Mouse (Mus musculus): ENCODE measurements around the gene Gdpd5. TPM values are rescaled to one million over a fixed set of nuclear protein-coding genes. Genes with fewer than 3 reads are reported as not detected.

The Gdpd5 gene
- polyA plus RNA-seq (2021; fragmentation: Nextera tagmentation), result 12.7 and 13.6 TPM in 2 replicates
- long read RNA-seq, experiment 1, full-length matches to known transcripts, result 18 of 36 reads
- long read RNA-seq, experiment 1, partial matches to known transcripts, result 5 of 36 reads
- long read RNA-seq, experiment 1, other reads (novel, unspliced or antisense), result 13 of 36 reads
- long read RNA-seq, experiment 2, full-length matches to known transcripts, result 2 of 11 reads
- long read RNA-seq, experiment 2, partial matches to known transcripts, result 5 of 11 reads
- long read RNA-seq, experiment 2, other reads (novel, unspliced or antisense), result 4 of 11 reads

GRCm38 (mm10) chr7:99381214-99382087 is at the start of gene Gdpd5:
Gdpd5 (plus strand) TSS chr7:99381414.

GRCm38 (mm10) chr7:99352526-99353400 is 28.5 kb upstream of the Gdpd5 start, which contains the start of gene Serpinh1:
Serpinh1 (minus strand) TSS chr7:99353239.

GRCm38 (mm10) chr7:99465811-99466210 is 84.6 kb downstream of the Gdpd5 start, which contains the start of gene Klhl35:
Klhl35 (plus strand) TSS chr7:99466004.

GRCm38 (mm10) chr7:99483271-99483923 is 102.2 kb downstream of the Gdpd5 start, which contains the start of gene Rps3:
Rps3 (minus strand) TSS chr7:99483738.

Other genes starting within 250 kb of the Gdpd5 start
- 17.2 and 27.8 TPM in 2 replicates for gene Uvrag, start 240.3 kb upstream of the Gdpd5 start, polyA plus RNA-seq (2021; fragmentation: Nextera tagmentation)
- 83.1 and 96.6 TPM in 2 replicates for gene Dgat2, start 198.7 kb upstream of the Gdpd5 start, polyA plus RNA-seq (2021; fragmentation: Nextera tagmentation)
- gene Mogat2, start 142.8 kb upstream of the Gdpd5 start, polyA plus RNA-seq (2021; fragmentation: Nextera tagmentation), result 0.11 TPM in 1 of 2 replicates, not detected in the other
- gene Map6, start 114.0 kb upstream of the Gdpd5 start, polyA plus RNA-seq (2021; fragmentation: Nextera tagmentation), result 33.9 and 44.2 TPM in 2 replicates
- 2.1 and 5.9 TPM in 2 replicates for gene Serpinh1, start 28.2 kb upstream of the Gdpd5 start, polyA plus RNA-seq (2021; fragmentation: Nextera tagmentation)
- gene Klhl35, start 84.6 kb downstream of the Gdpd5 start, polyA plus RNA-seq (2021; fragmentation: Nextera tagmentation), result 0.51 and 2.3 TPM in 2 replicates
- 753 and 1,017 TPM in 2 replicates for gene Rps3, start 102.3 kb downstream of the Gdpd5 start, polyA plus RNA-seq (2021; fragmentation: Nextera tagmentation)
- 16.9 and 17.7 TPM in 2 replicates for gene Arrb1, start 154.1 kb downstream of the Gdpd5 start, polyA plus RNA-seq (2021; fragmentation: Nextera tagmentation)
- gene Tpbgl, start 245.7 kb downstream of the Gdpd5 start, polyA plus RNA-seq (2021; fragmentation: Nextera tagmentation), result 1.2 and 3.1 TPM in 2 replicates